Mouse (Mus musculus) CH12.LX (cell line): Measurements from ENCODE around the gene Cd27. TPM values are rescaled to one million over a fixed set of nuclear protein-coding genes. Genes with fewer than 3 reads are reported as not detected.

Source experiments
- DNase-seq: peaks from one replicate; pipeline ENCODE4 v3.0.0-alpha.2; 2013; ENCODE audit errors: extremely low read depth
- H3K27ac ChIP-seq: 2 replicates; pipeline ENCODE4 v1.5.1; 2012; ENCODE audit warnings: low read depth, mild to moderate bottlenecking, control low read depth, moderate library complexity; ENCODE audit not compliant: insufficient read depth
- H3K27me3 ChIP-seq: replicated peaks from 2 replicates; pipeline ENCODE3; 2012; ENCODE audit warnings: inconsistent platforms
- H3K36me3 ChIP-seq, 2 experiments: replicated peaks in 1 of 2; 2 replicates each; pipeline versions ENCODE3 to v1.6.1; 2012; ENCODE audit warnings: inconsistent platforms in 1 of 2, low read length in 1 of 2, mild to moderate bottlenecking in 1 of 2, mixed read lengths in 1 of 2, moderate library complexity in 1 of 2; ENCODE audit not compliant: control insufficient read depth in 1 of 2, insufficient read depth in 1 of 2
- H3K4me1 ChIP-seq, 2 experiments: 2 replicates each; pipeline ENCODE4 v1.6.1; 2012; ENCODE audit warnings: inconsistent platforms in 1 of 2, moderate library complexity in 1 of 2; ENCODE audit not compliant: insufficient read depth in 2 of 2, control insufficient read depth in 1 of 2
- H3K4me2 ChIP-seq: 2 replicates; pipeline ENCODE4 v1.6.1; 2012; ENCODE audit warnings: low read depth, mild to moderate bottlenecking, control low read depth; ENCODE audit not compliant: poor library complexity, insufficient read depth, severe bottlenecking
- H3K4me3 ChIP-seq, 3 experiments: fragments of 150-350 bp in 1 of 3; sonication (generic) in 1 of 3; replicated peaks in 1 of 3; 2 replicates each; pipeline versions ENCODE3 to v1.5.1; 2011 to 2012; ENCODE audit warnings: low read depth in 2 of 3, low read length in 2 of 3, mild to moderate bottlenecking in 2 of 3, moderate library complexity in 2 of 3, control low read depth in 1 of 3, improper control_type of control experiment in 1 of 3, inconsistent platforms in 1 of 3, mixed read lengths in 1 of 3; ENCODE audit not compliant: poor library complexity in 1 of 3
- H3K79me2 ChIP-seq: replicated peaks from 2 replicates; pipeline ENCODE4 v1.6.1; 2012; ENCODE audit warnings: mild to moderate bottlenecking, moderate library complexity; ENCODE audit not compliant: control insufficient read depth, poor library complexity, insufficient read depth, severe bottlenecking; ENCODE audit errors: extremely low read depth
- H3K9ac ChIP-seq: 2 replicates; pipeline ENCODE4 v1.6.1; 2012; ENCODE audit warnings: low read depth, mild to moderate bottlenecking, control low read depth, moderate library complexity; ENCODE audit not compliant: insufficient read depth
- H3K9me3 ChIP-seq: replicated peaks from 2 replicates; pipeline ENCODE3; 2012; ENCODE audit warnings: low read length, inconsistent platforms, mixed read lengths
- BHLHE40 ChIP-seq: IDR thresholded peaks from 2 replicates; pipeline ENCODE4 v1.6.1; 2011; ENCODE audit warnings: mild to moderate bottlenecking, low read depth, low read length, improper control_type of control experiment
- CHD1 ChIP-seq: IDR thresholded peaks from 2 replicates; pipeline ENCODE4 v1.6.1; 2012; ENCODE audit warnings: low read depth, low read length, improper control_type of control experiment, inconsistent platforms
- CTCF ChIP-seq, 2 experiments: IDR thresholded peaks in 1 of 2; conservative IDR thresholded peaks in 1 of 2; 2 replicates each; pipeline ENCODE4 v1.5.1; 2011 to 2012; ENCODE audit warnings: low read depth in 2 of 2, low read length in 2 of 2, improper control_type of control experiment in 1 of 2, inconsistent platforms in 1 of 2, mild to moderate bottlenecking in 1 of 2, moderate library complexity in 1 of 2
- E2F4 ChIP-seq: IDR thresholded peaks from 2 replicates; pipeline ENCODE4 v1.6.1; 2011; ENCODE audit warnings: low read depth, low read length, improper control_type of control experiment; ENCODE audit not compliant: insufficient replicate concordance
- EP300 ChIP-seq: IDR thresholded peaks from 2 replicates; pipeline ENCODE4 v1.6.1; 2011; ENCODE audit warnings: low read length, improper control_type of control experiment
- GABPA ChIP-seq: IDR thresholded peaks from 2 replicates; pipeline ENCODE4 v1.6.1; 2012; ENCODE audit warnings: low read depth, low read length, improper control_type of control experiment, inconsistent platforms; ENCODE audit not compliant: insufficient replicate concordance
- HCFC1 ChIP-seq: IDR thresholded peaks from 2 replicates; pipeline ENCODE4 v1.6.1; 2012; ENCODE audit warnings: low read depth, mild to moderate bottlenecking, inconsistent platforms, low read length, improper control_type of control experiment
- IRF4 ChIP-seq: IDR thresholded peaks from 2 replicates; pipeline ENCODE4 v1.6.1; 2014; ENCODE audit warnings: low read depth, mild to moderate bottlenecking, inconsistent platforms, low read length, improper control_type of control experiment
- JUN ChIP-seq: IDR thresholded peaks from 2 replicates; pipeline ENCODE4 v1.6.1; 2011; ENCODE audit warnings: low read depth, mild to moderate bottlenecking, low read length, improper control_type of control experiment, moderate library complexity; ENCODE audit not compliant: insufficient read depth
- JUND ChIP-seq: conservative IDR thresholded peaks from 2 replicates; pipeline ENCODE4 v1.6.1; 2011; ENCODE audit warnings: low read depth, low read length, improper control_type of control experiment
- MAFK ChIP-seq: IDR thresholded peaks from 2 replicates; pipeline ENCODE4 v1.6.1; 2011; ENCODE audit warnings: low read length, improper control_type of control experiment; ENCODE audit not compliant: insufficient replicate concordance
- MAX ChIP-seq: IDR thresholded peaks from 2 replicates; pipeline ENCODE4 v1.6.1; 2011; ENCODE audit warnings: low read length, improper control_type of control experiment
- MEF2A ChIP-seq: IDR thresholded peaks from 2 replicates; pipeline ENCODE4 v1.6.1; 2014; ENCODE audit warnings: low read depth, mild to moderate bottlenecking, inconsistent platforms, low read length, improper control_type of control experiment, borderline replicate concordance
- PAX5 ChIP-seq: IDR thresholded peaks from 2 replicates; pipeline ENCODE4 v1.6.1; 2012; ENCODE audit warnings: low read length, inconsistent platforms, mixed read lengths
- POLR2A ChIP-seq: IDR thresholded peaks from 2 replicates; pipeline ENCODE4 v1.6.1; 2011; ENCODE audit warnings: low read depth, mild to moderate bottlenecking, improper control_type of control experiment, low read length
- POLR2AphosphoS2 ChIP-seq: IDR thresholded peaks from 2 replicates; pipeline ENCODE4 v1.6.1; 2011; ENCODE audit warnings: low read depth, low read length, improper control_type of control experiment
- RAD21 ChIP-seq: IDR thresholded peaks from 2 replicates; pipeline ENCODE4 v1.6.1; 2011; ENCODE audit warnings: low read depth, mild to moderate bottlenecking, low read length, improper control_type of control experiment, moderate library complexity
- RCOR1 ChIP-seq: conservative IDR thresholded peaks from 2 replicates; pipeline ENCODE4 v1.6.1; 2012; ENCODE audit warnings: low read depth, mild to moderate bottlenecking, inconsistent platforms, low read length, improper control_type of control experiment
- SMC3 ChIP-seq: IDR thresholded peaks from 2 replicates; pipeline ENCODE4 v1.6.1; 2011; ENCODE audit warnings: low read depth, low read length, improper control_type of control experiment
- TBP ChIP-seq: conservative IDR thresholded peaks from 2 replicates; pipeline ENCODE4 v1.6.1; 2011; ENCODE audit warnings: low read depth, low read length, improper control_type of control experiment
- TCF12 ChIP-seq: IDR thresholded peaks from 2 replicates; pipeline ENCODE4 v1.6.1; 2014; ENCODE audit warnings: low read depth, mild to moderate bottlenecking, inconsistent platforms, low read length, improper control_type of control experiment
- UBTF ChIP-seq: IDR thresholded peaks from 2 replicates; pipeline ENCODE4 v1.6.1; 2012; ENCODE audit warnings: low read depth, mild to moderate bottlenecking, inconsistent platforms, low read length, improper control_type of control experiment, moderate library complexity
- USF1 ChIP-seq: IDR thresholded peaks from 2 replicates; pipeline ENCODE4 v1.6.1; 2014; ENCODE audit warnings: low read depth, mild to moderate bottlenecking, inconsistent platforms, low read length, improper control_type of control experiment
- ZKSCAN1 ChIP-seq: IDR thresholded peaks from 2 replicates; pipeline ENCODE4 v1.6.1; 2012; ENCODE audit warnings: low read depth, inconsistent platforms, low read length, improper control_type of control experiment, borderline replicate concordance
- ZNF384 ChIP-seq: IDR thresholded peaks from 2 replicates; pipeline ENCODE4 v1.6.1; 2012; ENCODE audit warnings: low read depth, low read length, improper control_type of control experiment, inconsistent platforms
- dilution Hi-C: fragments of 300-500 bp; cut with MboI; formaldehyde crosslinking; loops from 2 replicates; pipeline ENCODE4 v1.14.3; 2020; ENCODE audit warnings: low sequenced_read_pairs; ENCODE audit not compliant: extremely low pct_unique_long_range_greater_than_20kb, extremely low pct_ligation_motif_present
- in situ Hi-C: fragments of 300-500 bp; cut with MboI; formaldehyde crosslinking; loops from 3 replicates; pipeline ENCODE4 v1.14.3; 2019; ENCODE audit warnings: low sequenced_read_pairs, low pct_ligation_motif_present, low pct_unique_long_range_greater_than_20kb, mixed read lengths
- polyA plus RNA-seq: library from polyadenylated mRNA; unstranded; fragments of >175 nt; gene quantifications from 2 replicates; pipeline ENCODE4 v1.2.1, GENCODE M21; 2012; ENCODE audit warnings: low read depth; ENCODE audit not compliant: insufficient read length
- total RNA-seq, 2 experiments: library from RNA; depleted of rRNA; stranded (reverse); fragments of 300-350 nt in 1 of 2; fragments of >200 nt in 1 of 2; gene quantifications; 2 replicates each; pipeline ENCODE4 v1.2.3; 2012 to 2014

The Cd27 gene
- total and polyA plus RNA-seq, 3 experiments: 0.54 TPM; not detected in 2

GRCm38 (mm10) chr6:125252285-125252684 lies 15.5 kb upstream of the Cd27 start:
- Histone ChIP-seq H3K4me1 (peaks cover 4 to 26% of the 10 kb centered on the region in 2 experiments), H3K4me3 (no peak overlapping the region), H3K9ac (no peak overlapping the region), H3K36me3 (no peaks in the 10 kb centered on the region), H3K27ac (no peak overlapping the region), H3K27me3 (no peaks in the 10 kb centered on the region), H3K4me2 (no peak overlapping the region), H3K9me3 (peaks cover 8% of the 10 kb centered on the region), H3K79me2 (no peaks in the 10 kb centered on the region)
- dilution Hi-C loops: no loop called here
- no peak for TF ChIP-seq RAD21
- no peak for TF ChIP-seq E2F4
- no peak for TF ChIP-seq CHD1
- TF ChIP-seq TBP: no peak
- no peak for TF ChIP-seq MEF2A
- no peak for TF ChIP-seq RCOR1
- no peak for TF ChIP-seq TCF12
- TF ChIP-seq UBTF: no peak
- no peak for TF ChIP-seq POLR2A
- no peak for TF ChIP-seq MAFK
- no peak for TF ChIP-seq USF1
- no peak for TF ChIP-seq EP300
- TF ChIP-seq CTCF (conservative IDR thresholded peaks at IDR 0.05 in 1 of 2, IDR thresholded peaks at IDR 0.05 in 1 of 2; ENCODE audit: low read depth in 2 of 2, low read length in 2 of 2): no peak
- in situ Hi-C loops: no loop called here
- no peak for DNase-seq

- TF ChIP-seq BHLHE40 (no peak), JUN (no peak), POLR2A (no peak), POLR2AphosphoS2 (no peak), IRF4 (no peak), CHD1 (no peak), CTCF (conservative IDR thresholded peaks at IDR 0.05 in 1 of 2, IDR thresholded peaks at IDR 0.05 in 1 of 2; ENCODE audit: low read depth in 2 of 2, low read length in 2 of 2) (no peak), PAX5 (no peak), MAX (no peak), GABPA (no peak), MAFK (no peak), ZKSCAN1 (no peak), ZNF384 (no peak), SMC3 (no peak), HCFC1 (no peak), USF1 (no peak), RCOR1 (no peak), MEF2A (no peak), EP300 (no peak), JUND (no peak)
- Histone ChIP-seq H3K4me2 (no peak overlapping the region), H3K9me3 (no peaks in the 10 kb centered on the region), H3K9ac (no peak overlapping the region), H3K4me1 (peaks cover 2 to 3% of the 10 kb centered on the region in 2 experiments; a peak in 3 of 4 replicates), H3K4me3 (no peak overlapping the region), H3K27me3 (no peaks in the 10 kb centered on the region), H3K79me2 (no peaks in the 10 kb centered on the region), H3K27ac (no peak overlapping the region), H3K36me3 (peaks cover 6 to 27% of the 10 kb centered on the region in 2 experiments)
- dilution Hi-C loops (no loop called here), in situ Hi-C loops (no loop called here)
- DNase-seq: no peak
Observed at GRCm38 (mm10) chr6:125244551-125244950, 7.7 kb upstream of the Cd27 start.
